Mouse (Mus musculus) spleen, adult 2 months (tissue): ENCODE measurements around the gene Tomm70a.

Experiments used
- CTCF ChIP-seq: fragments of 200-500 bp; IDR thresholded peaks from 2 replicates; pipeline ENCODE4 v1.5.1; 2011; ENCODE audit warnings: mild to moderate bottlenecking, inconsistent platforms; ENCODE audit not compliant: insufficient read depth, insufficient read length, insufficient replicate concordance; ENCODE audit errors: extremely low read depth
- POLR2A ChIP-seq: fragments of 200-500 bp; IDR thresholded peaks from 2 replicates; pipeline ENCODE4 v1.6.1; 2011; ENCODE audit warnings: low read depth, low read length, inconsistent platforms

DNA sequence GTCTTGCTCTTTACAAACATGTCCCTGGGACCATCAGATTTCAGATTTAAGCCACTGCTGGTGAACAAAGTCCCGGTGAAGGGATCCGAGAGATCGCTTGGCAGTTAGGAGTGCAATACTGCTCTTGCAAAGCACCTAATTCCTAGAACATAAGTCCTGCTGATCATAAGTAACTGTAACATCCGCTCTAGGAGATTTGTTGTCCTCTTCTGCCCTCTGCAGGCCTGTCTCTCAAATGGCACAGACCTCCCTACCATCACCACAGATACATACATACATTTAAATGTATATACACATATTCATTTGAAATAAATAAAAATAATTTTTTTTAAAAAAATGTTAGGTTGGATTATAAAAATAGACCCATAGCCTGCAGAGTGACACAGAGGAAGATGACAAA, 29.0 kb upstream of the Tomm70a start:
- no peak for TF ChIP-seq POLR2A
- peak; percentile 38; the same call in 1 of the 2 replicates for TF ChIP-seq CTCF
